Mouse (Mus musculus) E14TG2a.4 (cell line): ENCODE measurements around the gene Mef2c.

Source experiments
- CTCF ChIP-seq: conservative IDR thresholded peaks from 2 replicates; pipeline ENCODE4 v1.5.1; 2014; ENCODE audit warnings: low read length
- POU5F1 ChIP-seq: IDR thresholded peaks from 2 replicates; pipeline ENCODE4 v1.6.1; 2014; ENCODE audit warnings: low read length, borderline replicate concordance

- TF ChIP-seq CTCF, result peak; percentile 41
- no peak for TF ChIP-seq POU5F1
These were observed 152.9 kb downstream of the Mef2c start for GRCm38 (mm10) chr13:83656773-83657172.
